ENCODE assay signal across 8 mouse cellular contexts in the genomic region with DNA sequence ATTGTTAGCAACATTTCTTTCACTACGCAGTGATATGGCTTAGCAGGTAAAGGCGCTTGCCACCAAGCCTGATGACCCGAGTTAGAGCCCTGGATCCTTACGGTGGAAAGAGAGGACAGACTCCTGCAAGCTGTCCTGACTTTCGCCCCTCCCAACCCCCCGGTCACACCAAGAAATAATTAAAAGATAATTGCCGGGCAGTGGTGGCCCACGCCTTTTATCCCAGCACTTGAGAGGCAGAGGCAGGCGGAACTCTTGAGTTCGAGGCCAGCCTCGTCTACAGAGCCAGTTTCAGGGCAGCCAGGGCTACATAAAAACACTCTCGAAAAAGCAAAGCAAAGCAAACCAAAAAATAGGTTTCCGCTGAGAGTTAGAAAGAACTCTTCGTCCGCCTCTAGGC. TPM values are rescaled to one million over a fixed set of nuclear protein-coding genes. Genes with fewer than 3 reads are reported as not detected.
DNase-seq lines count a peak whose midpoint lies in the region; ATAC-seq and TF ChIP-seq lines count a peak whose summit lies in the region.

No protein-coding gene starts in this region.

- peaks cover 12% of the 10 kb centered on the region for H3K4me1 ChIP-seq in heart, embryonic 12.5 days (replicated peaks)
- peaks cover 4% of the 10 kb centered on the region for H3K4me1 ChIP-seq in ES-Bruce4 (ENCODE audit: control insufficient read depth, insufficient read depth, low read length)
- peaks cover 14% of the 10 kb centered on the region for H3K4me1 ChIP-seq in forebrain, postnatal 0 days (ENCODE audit: insufficient read depth)

- H3K36me3 ChIP-seq in heart, embryonic 12.5 days, result peaks cover 36% of the 10 kb centered on the region
- H3K36me3 ChIP-seq in ES-Bruce4 (ENCODE audit: control insufficient read depth, insufficient read depth, low read length, poor library complexity, severe bottlenecking) (peaks cover 7% of the 10 kb centered on the region), macrophage (ENCODE audit: inconsistent target) (peaks cover 27% of the 10 kb centered on the region)
- H3K36me3 ChIP-seq in forebrain, postnatal 0 days (ENCODE audit: insufficient read depth), result 0 out of 2 replicates have a peak, but pooled peaks cover 9% of the 10 kb centered on the region

- peak overlapping the region; percentile 81 for H3K4me3 ChIP-seq in heart, embryonic 12.5 days
- H3K4me3 ChIP-seq in ES-Bruce4 (ENCODE audit: low read depth, low read length), result peak overlapping the region; percentile 93
- H3K4me3 ChIP-seq in forebrain, postnatal 0 days (ENCODE audit: low read depth, low read length), result peak overlapping the region; percentile 66
- peak overlapping the region; percentile 83 for H3K4me3 ChIP-seq in macrophage (ENCODE audit: inconsistent target)

- H3K9ac ChIP-seq in heart, embryonic 12.5 days, result peak overlapping the region; percentile 85
- H3K9ac ChIP-seq in ES-Bruce4 (ENCODE audit: low read depth, poor library complexity, severe bottlenecking), result peak overlapping the region; percentile 88
- H3K9ac ChIP-seq in forebrain, postnatal 0 days, result peak overlapping the region; percentile 66

- H3K79me2 ChIP-seq in macrophage (ENCODE audit: inconsistent target), result peaks cover 68% of the 10 kb centered on the region

- TF ChIP-seq POLR2A in ES-Bruce4 (IDR thresholded peaks at IDR 0.05; ENCODE audit: insufficient read depth, low read length), result no peak

- peak overlapping the region; percentile 77 for H3K4me2 ChIP-seq in heart, embryonic 12.5 days
- H3K4me2 ChIP-seq in forebrain, postnatal 0 days (ENCODE audit: low read depth), result peak overlapping the region; percentile 68

- 5% methylated on average over 15 of the region's 15 CpGs for WGBS in heart, embryonic 12.5 days
- WGBS in forebrain, postnatal 0 days, result 8% methylated on average over 15 of the region's 15 CpGs
- 8% methylated on average over 14 of the region's 15 CpGs for WGBS in macrophage (ENCODE audit: missing documents)

- ATAC-seq in heart, embryonic 12.5 days (ENCODE audit: insufficient number of reproducible peaks, low FRiP score), result 0 out of 2 replicates have a peak, but pooled peaks have one; percentile 41
- peak; percentile 48 for ATAC-seq in forebrain, postnatal 0 days

- TF ChIP-seq CTCF in ES-Bruce4 (IDR thresholded peaks at IDR 0.05; ENCODE audit: low read depth, low read length), result no peak
- no peak for TF ChIP-seq CTCF in forebrain, postnatal 0 days (IDR thresholded peaks at IDR 0.05; ENCODE audit: low read depth)

- no peaks in the 10 kb centered on the region for H3K9me3 ChIP-seq in heart, embryonic 12.5 days (replicated peaks)
- no peaks in the 10 kb centered on the region for H3K9me3 ChIP-seq in ES-Bruce4 (replicated peaks; ENCODE audit: control insufficient read depth, insufficient read depth, low read length, poor library complexity, severe bottlenecking)
- H3K9me3 ChIP-seq in forebrain, postnatal 0 days (ENCODE audit: low read length), result no peaks in the 10 kb centered on the region

- no peaks in the 10 kb centered on the region for H3K27me3 ChIP-seq in heart, embryonic 12.5 days (replicated peaks)
- H3K27me3 ChIP-seq in ES-Bruce4 (ENCODE audit: control insufficient read depth, insufficient read depth, low read length, poor library complexity, severe bottlenecking), result no peaks in the 10 kb centered on the region
- H3K27me3 ChIP-seq in forebrain, postnatal 0 days (ENCODE audit: insufficient read depth, low read length), result no peaks in the 10 kb centered on the region

- TF ChIP-seq EP300 in ES-Bruce4 (IDR thresholded peaks at IDR 0.05; ENCODE audit: insufficient read depth, low read depth, low read length), result no peak

- no peak for DNase-seq in heart, adult 9 months (ENCODE audit: low spot score in 2 of 2)
- DNase-seq in forebrain, postnatal 0 days, result no peak
- DNase-seq in ovary, postnatal 10 days (ENCODE audit: low spot score), result no peak
- DNase-seq in adrenal gland, adult 8-10 months, result no peak
- DNase-seq in urinary bladder, postnatal 4 days (ENCODE audit: low spot score in 2 of 2), result no peak

- H3K27ac ChIP-seq in heart, embryonic 12.5 days (ENCODE audit: poor library complexity, severe bottlenecking), result peak overlapping the region; percentile 87
- H3K27ac ChIP-seq in ES-Bruce4 (ENCODE audit: insufficient read depth, low read length) (peak overlapping the region; percentile 28), macrophage (peak overlapping the region; percentile 64)
- H3K27ac ChIP-seq in forebrain, postnatal 0 days (ENCODE audit: low read depth, low read length), result peak overlapping the region; percentile 79

RNA-seq across cellular contexts. Expression of gene Mrps21, which starts 0.3 kb away (rescaled TPM):
- polyA plus RNA-seq in heart, embryonic 12.5 days (2016; fragmentation: Nextera tagmentation; extraction: Ambion mirVana), result 405 and 408 TPM in 2 replicates
- polyA plus RNA-seq in ES-Bruce4 (2011; ENCODE audit: insufficient read depth, insufficient read length, low read depth, missing spikeins) (142 and 163 TPM in 2 replicates), macrophage (2018) (241 to 288 TPM (median 280 TPM) in 3 replicates)
- 113 and 193 TPM in 2 replicates for total RNA-seq in forebrain, postnatal 0 days (2014; rRNA removed)
- 251 and 296 TPM in 2 replicates for polyA plus RNA-seq in forebrain, postnatal 0 days (2015; fragmentation: Nextera tagmentation; extraction: Ambion mirVana)
- 10 to 100 TPM in 24 of 26 experiments, 1 to 10 TPM in 2; 6.1 to 59.7 (median 21.0) TPM for total RNA-seq in macrophage (2018; cell fraction: chromatin; rRNA removed)
- 100 to 1,000 TPM; 187 to 509 (median 267) TPM for total RNA-seq in macrophage (2018; cell fraction: cytosol; rRNA removed)
- 100 to 1,000 TPM in 2 of 26 experiments, 10 to 100 TPM in 24; 33.7 to 105 (median 56.5) TPM for total RNA-seq in macrophage (2018; cell fraction: nucleus; rRNA removed)
- 100 to 1,000 TPM; 192 to 303 (median 226) TPM for total RNA-seq in adrenal gland, adult 8-10 months (2022)

RNA-seq across cellular contexts. Expression of gene Ciart, which starts 11.1 kb away (rescaled TPM):
- 5.5 and 6.8 TPM in 2 replicates for polyA plus RNA-seq in heart, embryonic 12.5 days (2016; fragmentation: Nextera tagmentation; extraction: Ambion mirVana)
- 5.9 and 7.6 TPM in 2 replicates for polyA plus RNA-seq in ES-Bruce4 (2011; ENCODE audit: insufficient read depth, insufficient read length, low read depth, missing spikeins)
- total RNA-seq in forebrain, postnatal 0 days (2014; rRNA removed), result 3.4 and 5.9 TPM in 2 replicates
- polyA plus RNA-seq in forebrain, postnatal 0 days (2015; fragmentation: Nextera tagmentation; extraction: Ambion mirVana), result 8.2 and 11.2 TPM in 2 replicates
- 10 to 100 TPM in 2 of 26 experiments, 1 to 10 TPM in 24; 1.8 to 13.1 (median 4.6) TPM for total RNA-seq in macrophage (2018; cell fraction: chromatin; rRNA removed)
- 1 to 10 TPM in 22 of 26 experiments, under 1 TPM in 4; 0.14 to 3.7 (median 1.5) TPM for total RNA-seq in macrophage (2018; cell fraction: cytosol; rRNA removed)
- total RNA-seq in macrophage (2018; cell fraction: nucleus; rRNA removed), result 1 to 10 TPM; 1.1 to 9.8 (median 6.0) TPM
- polyA plus RNA-seq in macrophage (2018), result 0.90 to 1.9 TPM (median 1.7 TPM) in 3 replicates
- total RNA-seq in adrenal gland, adult 8-10 months (2022), result 10 to 100 TPM in 1 of 4 experiments, 1 to 10 TPM in 3; 3.6 to 12.3 (median 5.9) TPM

RNA-seq across cellular contexts. Expression of gene Prpf3, which starts 15.3 kb away (rescaled TPM):
- polyA plus RNA-seq in heart, embryonic 12.5 days (2016; fragmentation: Nextera tagmentation; extraction: Ambion mirVana), result 36.6 and 36.7 TPM in 2 replicates
- polyA plus RNA-seq in ES-Bruce4 (2011; ENCODE audit: insufficient read depth, insufficient read length, low read depth, missing spikeins) (92.4 and 100 TPM in 2 replicates), macrophage (2018) (17.0 to 29.6 TPM (median 22.6 TPM) in 3 replicates)
- 14.3 and 14.4 TPM in 2 replicates for total RNA-seq in forebrain, postnatal 0 days (2014; rRNA removed)
- polyA plus RNA-seq in forebrain, postnatal 0 days (2015; fragmentation: Nextera tagmentation; extraction: Ambion mirVana), result 19.3 and 24.9 TPM in 2 replicates
- 10 to 100 TPM; 31.3 to 97.8 (median 74.9) TPM for total RNA-seq in macrophage (2018; cell fraction: chromatin; rRNA removed)
- 10 to 100 TPM; 11.0 to 22.9 (median 18.2) TPM for total RNA-seq in macrophage (2018; cell fraction: cytosol; rRNA removed)
- total RNA-seq in macrophage (2018; cell fraction: nucleus; rRNA removed), result 10 to 100 TPM; 24.2 to 74.8 (median 42.5) TPM
- 10 to 100 TPM; 27.8 to 43.0 (median 35.6) TPM for total RNA-seq in adrenal gland, adult 8-10 months (2022)

RNA-seq across cellular contexts. Expression of gene BC028528, which starts 20.8 kb away (rescaled TPM):
- 26.1 and 26.3 TPM in 2 replicates for polyA plus RNA-seq in heart, embryonic 12.5 days (2016; fragmentation: Nextera tagmentation; extraction: Ambion mirVana)
- polyA plus RNA-seq in ES-Bruce4 (2011; ENCODE audit: insufficient read depth, insufficient read length, low read depth, missing spikeins) (3.6 and 5.4 TPM in 2 replicates), macrophage (2018) (76.4 to 139 TPM (median 117 TPM) in 3 replicates)
- total RNA-seq in forebrain, postnatal 0 days (2014; rRNA removed), result 5.7 and 9.9 TPM in 2 replicates
- 14.9 and 18.4 TPM in 2 replicates for polyA plus RNA-seq in forebrain, postnatal 0 days (2015; fragmentation: Nextera tagmentation; extraction: Ambion mirVana)
- 100 to 1,000 TPM in 2 of 26 experiments, 10 to 100 TPM in 20, 1 to 10 TPM in 4; 7.0 to 117 (median 35.0) TPM for total RNA-seq in macrophage (2018; cell fraction: chromatin; rRNA removed)
- 100 to 1,000 TPM in 8 of 26 experiments, 10 to 100 TPM in 18; 53.3 to 117 (median 81.4) TPM for total RNA-seq in macrophage (2018; cell fraction: cytosol; rRNA removed)
- total RNA-seq in macrophage (2018; cell fraction: nucleus; rRNA removed), result 10 to 100 TPM; 11.3 to 86.8 (median 43.9) TPM
- total RNA-seq in adrenal gland, adult 8-10 months (2022), result 10 to 100 TPM in 1 of 4 experiments, 1 to 10 TPM in 3; 8.0 to 10.5 (median 8.8) TPM

RNA-seq across cellular contexts. Expression of gene Aph1a, which starts 22.8 kb away (rescaled TPM):
- 31.8 and 33.8 TPM in 2 replicates for polyA plus RNA-seq in heart, embryonic 12.5 days (2016; fragmentation: Nextera tagmentation; extraction: Ambion mirVana)
- polyA plus RNA-seq in ES-Bruce4 (2011; ENCODE audit: insufficient read depth, insufficient read length, low read depth, missing spikeins), result 44.3 and 48.3 TPM in 2 replicates
- 59.3 and 77.2 TPM in 2 replicates for total RNA-seq in forebrain, postnatal 0 days (2014; rRNA removed)
- 44.3 and 46.0 TPM in 2 replicates for polyA plus RNA-seq in forebrain, postnatal 0 days (2015; fragmentation: Nextera tagmentation; extraction: Ambion mirVana)
- 10 to 100 TPM; 15.8 to 41.0 (median 25.3) TPM for total RNA-seq in macrophage (2018; cell fraction: chromatin; rRNA removed)
- 100 to 1,000 TPM in 5 of 26 experiments, 10 to 100 TPM in 21; 62.3 to 107 (median 88.7) TPM for total RNA-seq in macrophage (2018; cell fraction: cytosol; rRNA removed)
- 100 to 1,000 TPM in 1 of 26 experiments, 10 to 100 TPM in 25; 43.3 to 101 (median 66.3) TPM for total RNA-seq in macrophage (2018; cell fraction: nucleus; rRNA removed)
- 49.5 to 102 TPM (median 98.0 TPM) in 3 replicates for polyA plus RNA-seq in macrophage (2018)
- total RNA-seq in adrenal gland, adult 8-10 months (2022), result 100 to 1,000 TPM; 114 to 155 (median 121) TPM

Comparison
In these comparisons a context has a peak if more than half of its experiments do, and no peak if none do; other contexts are left out.
1. H3K27ac ChIP-seq: peak in every context shown above with its lines; median percentile 87 in heart, embryonic 12.5 days; 79 in forebrain, postnatal 0 days; 64 in macrophage; 28 in ES-Bruce4.